Mouse (Mus musculus) c-Kit-negative CD71-positive TER-119-positive erythroid progenitor cells, embryonic 14.5 days (primary cell): ENCODE measurements around the gene Lyrm9.
A peak's percentile ranks its signal among the peaks of the same experiment; 100 is the strongest.

Experiments used
- DNase-seq: peaks from one replicate; pipeline ENCODE4 v3.0.0-alpha.2; 2013; ENCODE audit warnings: low read depth, low spot score

Gene Lyrm9

GRCm38 (mm10) chr11:78814461-78814941 is 11.9 kb upstream of the Lyrm9 start:
- DNase-seq: no peak

DNA sequence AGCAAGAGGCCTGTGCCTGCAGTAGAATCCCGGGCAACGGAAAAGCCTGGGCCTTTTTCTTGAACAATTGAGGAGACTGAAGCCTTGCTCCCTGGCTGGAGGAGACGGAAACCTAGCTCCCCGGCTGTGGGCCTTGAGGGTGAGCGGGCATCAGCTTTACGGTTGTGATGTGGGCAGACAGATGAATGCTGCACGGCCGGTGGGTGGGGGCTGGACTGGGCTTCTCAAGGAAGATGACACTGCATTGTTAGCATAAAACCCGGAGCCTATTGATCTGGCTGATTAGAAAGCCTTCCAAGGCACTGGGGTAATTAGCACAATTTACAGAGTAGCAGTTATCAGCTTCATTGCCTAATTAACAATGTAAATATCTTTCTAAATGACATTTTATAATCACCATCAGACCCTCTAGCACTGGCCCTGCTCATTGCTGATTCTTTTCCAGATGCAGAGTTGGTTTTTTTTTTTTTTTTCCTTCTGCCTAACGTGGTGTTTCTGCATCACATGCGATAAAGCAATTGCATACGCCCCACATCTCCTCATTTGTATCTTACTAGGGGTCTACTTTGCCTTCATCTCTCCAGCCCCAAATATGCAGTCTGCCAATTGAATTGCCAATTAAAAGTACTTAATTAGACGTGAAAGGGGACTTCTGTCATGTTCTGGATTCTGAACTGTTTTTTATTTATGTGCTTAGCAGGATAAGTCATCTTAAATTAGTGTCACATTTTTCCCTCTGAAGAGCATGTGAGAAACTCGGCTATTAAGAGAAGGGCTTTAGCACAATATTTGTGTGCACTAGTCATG is 10.2 kb upstream of the Lyrm9 start:
- no peak for DNase-seq

- no peak for DNase-seq
These were observed 8.9 kb upstream of the Lyrm9 start for GRCm38 (mm10) chr11:78817311-78818022.

DNA sequence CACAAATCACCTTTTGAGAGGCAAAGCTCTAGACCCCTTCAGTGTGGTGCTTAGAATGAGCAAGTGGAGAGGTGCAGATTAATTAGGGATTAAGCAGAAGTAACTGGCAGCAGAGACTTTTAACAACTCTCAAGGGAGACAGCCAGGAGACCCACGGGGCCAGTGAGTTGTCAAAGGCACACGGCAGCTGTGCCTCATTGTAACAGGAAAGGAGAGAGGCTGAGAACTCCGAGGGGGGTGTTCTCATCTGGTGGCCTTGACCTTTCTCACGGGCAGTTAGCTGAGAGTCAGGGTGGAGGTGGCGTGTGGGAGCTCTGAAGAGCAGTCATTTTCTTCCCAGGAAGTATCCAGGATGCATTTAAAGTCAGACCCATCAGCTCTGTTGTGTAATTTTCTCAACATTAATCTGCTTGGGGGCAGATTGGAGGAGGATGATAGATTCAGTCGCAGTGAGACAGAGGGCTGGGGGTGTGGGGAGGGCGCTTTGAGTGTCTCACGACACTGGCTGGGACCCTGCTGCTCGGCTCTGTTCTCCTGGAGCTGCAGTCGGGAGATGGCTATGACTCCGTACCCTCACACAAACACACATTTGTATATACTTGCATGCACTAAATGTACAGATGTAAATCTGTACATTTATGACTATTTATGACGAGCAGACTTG is 5.9 kb upstream of the Lyrm9 start:
- no peak for DNase-seq

DNA sequence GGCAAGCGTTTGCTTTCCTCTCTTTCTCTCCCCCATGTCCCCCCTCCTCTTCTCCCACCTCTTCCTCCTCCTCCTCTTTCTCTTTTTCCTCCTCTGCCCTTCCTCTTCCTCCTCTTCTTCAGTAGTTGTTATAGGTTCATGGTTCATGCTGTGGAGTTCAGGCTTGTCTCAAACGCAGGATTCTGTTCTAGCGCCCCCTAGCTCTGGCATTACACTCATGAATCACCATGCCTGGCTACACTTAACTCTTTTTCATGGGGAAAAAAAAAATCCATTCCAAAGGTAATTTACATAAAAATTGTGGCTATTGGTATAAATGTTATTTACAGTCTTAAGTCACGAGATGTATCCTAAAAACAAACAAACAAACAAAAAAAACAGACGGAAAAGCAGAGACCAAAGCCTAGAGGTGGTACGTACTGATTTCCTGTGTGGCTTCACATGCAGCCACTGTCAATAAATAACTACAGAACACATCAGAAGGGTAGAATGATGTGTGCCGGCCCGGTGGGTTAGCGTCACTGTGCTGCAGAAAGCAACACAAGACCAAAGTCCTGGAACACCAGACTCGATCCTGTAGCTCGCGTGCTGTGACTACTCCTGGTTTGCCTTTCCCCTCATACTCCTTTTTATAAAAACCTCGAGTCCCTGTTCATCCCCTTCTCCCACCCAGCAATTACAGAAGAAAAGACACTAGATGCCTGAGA is 3.4 kb upstream of the Lyrm9 start:
- DNase-seq: no peak

GRCm38 (mm10) chr11:78827546-78827945 is 1.2 kb downstream of the Lyrm9 start:
- DNase-seq: no peak

- DNase-seq: no peak
These were observed 2.0 kb downstream of the Lyrm9 start for GRCm38 (mm10) chr11:78828386-78828785.

DNA sequence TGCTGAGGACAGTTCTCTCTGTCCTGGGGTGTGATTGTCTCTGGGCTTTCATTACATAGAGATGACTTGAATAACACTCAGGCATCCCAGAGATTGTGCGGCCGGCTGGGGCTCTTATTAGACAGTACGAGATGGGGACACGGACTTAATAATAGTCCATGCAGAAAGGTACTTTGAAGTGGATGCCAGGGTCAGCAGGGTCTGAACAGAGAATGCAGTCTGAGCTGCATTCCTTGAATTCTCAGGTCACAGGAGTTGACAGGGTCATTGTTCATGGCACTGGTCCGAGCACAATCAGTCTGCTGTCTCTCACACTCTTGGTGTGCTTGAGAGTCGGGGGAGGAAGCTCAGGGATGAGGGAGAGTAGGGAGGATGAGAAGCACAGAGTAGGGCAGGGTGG is 3.0 kb downstream of the Lyrm9 start:
- no peak for DNase-seq

DNA sequence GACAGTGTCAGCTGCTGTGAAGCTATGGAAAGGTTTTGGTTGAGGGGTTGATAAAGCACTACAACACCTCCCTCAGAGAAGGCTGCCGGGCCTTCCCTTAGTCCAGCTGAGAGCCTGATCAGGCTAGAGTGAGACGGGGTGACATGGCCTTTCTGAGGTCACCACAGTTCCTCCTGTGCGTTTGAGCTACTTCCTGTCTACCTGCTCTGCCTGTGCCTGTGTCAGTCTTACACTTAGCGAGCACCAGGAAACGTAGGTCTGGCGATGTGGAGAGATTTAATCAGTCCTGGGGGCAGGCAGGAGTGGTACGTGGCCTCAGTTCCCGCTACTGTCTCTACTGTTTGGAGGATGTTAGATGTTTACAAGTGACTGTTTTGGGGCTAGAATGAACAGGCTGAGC is 3.8 kb downstream of the Lyrm9 start:
- no peak for DNase-seq

DNA sequence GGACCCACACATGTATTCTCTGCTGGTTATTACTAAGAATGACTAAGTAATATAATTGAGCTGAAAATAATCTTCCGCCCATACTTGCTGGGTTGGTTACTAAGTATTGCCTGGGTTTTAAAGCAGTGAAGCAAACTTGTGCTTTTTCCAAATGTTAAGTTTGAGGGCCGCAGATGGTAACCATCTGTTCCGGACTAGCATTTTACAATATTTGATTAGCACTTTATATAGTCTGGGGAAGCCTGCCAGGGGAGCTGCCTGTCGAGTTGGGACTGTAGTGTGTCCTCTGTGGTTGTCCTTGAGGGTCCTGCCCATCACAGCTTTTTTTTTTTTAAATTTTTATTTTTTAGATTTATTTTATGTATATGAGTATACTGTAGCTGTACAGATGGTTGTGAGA is 5.3 kb downstream of the Lyrm9 start:
- no peak for DNase-seq

DNA sequence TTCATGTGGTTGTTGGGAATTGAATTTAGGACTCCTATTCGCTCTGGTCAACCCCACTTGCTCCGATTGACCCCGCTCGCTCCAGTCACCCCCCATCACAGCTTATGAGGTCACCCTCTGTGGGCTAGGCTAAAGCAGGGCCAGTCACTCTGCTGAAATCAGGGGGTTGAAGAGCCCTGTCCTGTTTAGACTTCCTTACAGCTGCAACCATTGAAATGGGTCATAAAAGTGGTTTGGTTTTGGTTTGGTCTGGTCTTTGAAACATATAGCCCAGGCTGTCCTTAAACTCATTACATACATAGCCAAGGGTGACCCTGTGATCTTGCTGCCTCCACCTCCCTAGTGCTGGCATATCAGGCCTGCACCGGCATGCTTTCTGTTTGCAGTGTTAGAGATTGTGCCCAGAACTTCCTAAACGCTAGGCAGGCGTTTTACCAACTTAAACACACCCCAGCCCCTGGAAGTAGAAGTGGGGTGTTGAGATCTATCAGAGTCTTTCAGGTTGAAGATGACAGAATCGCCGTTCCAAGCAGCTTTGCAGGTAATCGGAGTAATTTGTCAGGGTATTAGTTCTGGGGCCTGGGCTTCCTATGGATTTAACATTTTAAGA is 5.8 kb downstream of the Lyrm9 start:
- peak; percentile 44 for DNase-seq

DNA sequence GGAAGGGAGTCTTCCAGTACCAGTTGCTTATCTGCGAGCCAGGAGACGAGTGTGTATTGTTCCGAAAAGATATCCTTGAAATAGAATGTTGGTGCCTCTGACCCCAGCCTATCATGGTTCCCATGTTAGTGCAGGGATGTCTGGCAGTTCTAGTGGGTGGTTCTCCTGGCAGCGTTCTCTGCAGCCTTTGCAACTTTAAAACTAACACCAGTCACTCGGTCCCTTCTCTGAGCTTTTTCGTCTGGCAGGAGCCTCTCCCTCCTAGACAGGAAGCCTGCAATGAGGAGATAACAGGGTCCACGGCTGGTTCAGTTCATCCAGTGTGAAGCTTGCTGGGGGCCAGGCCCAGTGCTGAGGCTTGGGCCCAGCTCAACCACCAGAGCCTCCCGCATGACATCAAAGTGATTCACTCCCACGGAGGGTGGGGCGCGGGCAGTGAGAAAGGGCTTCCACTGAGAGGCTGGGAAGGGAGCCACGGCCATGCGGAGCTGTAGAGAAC is 6.5 kb downstream of the Lyrm9 start:
- DNase-seq: peak; percentile 71

- DNase-seq: no peak
These were observed 10.1 kb downstream of the Lyrm9 start for GRCm38 (mm10) chr11:78836486-78836885.

DNA sequence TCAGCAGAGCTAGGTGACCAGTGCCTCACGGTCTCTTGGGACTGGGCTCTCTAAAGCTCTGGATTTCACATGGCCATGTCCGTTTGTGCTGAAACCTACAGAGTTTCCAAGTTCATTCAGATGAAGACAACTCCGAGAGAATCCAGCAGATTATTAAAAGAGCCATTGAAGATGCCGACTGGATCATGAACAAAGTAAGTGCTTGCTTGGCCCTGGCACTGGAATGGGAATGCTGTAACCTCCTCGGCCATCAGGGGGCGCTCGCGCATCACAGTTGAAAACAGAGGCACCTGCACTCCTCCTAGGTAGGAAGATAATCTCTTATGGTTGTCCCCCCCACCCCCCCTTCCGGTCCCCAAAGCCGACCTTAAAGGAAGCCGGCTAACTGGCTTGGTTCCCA is 11.6 kb downstream of the Lyrm9 start:
- DNase-seq: peak; percentile 49

DNA sequence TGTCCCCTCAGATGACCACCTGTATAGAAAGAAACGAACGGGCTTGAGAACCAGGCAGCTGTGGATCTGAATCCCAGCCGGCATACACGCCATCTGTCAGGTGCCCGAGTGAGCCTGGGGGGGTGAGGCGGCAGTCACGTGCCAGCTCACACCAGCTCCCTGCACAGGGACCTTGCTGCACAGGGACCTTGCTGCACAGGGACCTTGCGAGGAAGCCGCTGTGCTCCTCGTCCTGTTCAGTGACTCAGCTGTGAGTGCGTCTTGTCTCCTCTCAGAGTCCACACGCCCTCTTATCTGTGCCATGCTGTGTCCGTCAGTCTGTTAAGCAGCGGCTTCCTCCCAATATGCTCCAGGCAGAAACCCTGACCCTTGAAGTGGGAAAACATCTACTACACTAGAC is 13.1 kb downstream of the Lyrm9 start:
- DNase-seq: no peak

- DNase-seq: no peak
These were observed 13.8 kb downstream of the Lyrm9 start for GRCm38 (mm10) chr11:78840141-78840540.

DNA sequence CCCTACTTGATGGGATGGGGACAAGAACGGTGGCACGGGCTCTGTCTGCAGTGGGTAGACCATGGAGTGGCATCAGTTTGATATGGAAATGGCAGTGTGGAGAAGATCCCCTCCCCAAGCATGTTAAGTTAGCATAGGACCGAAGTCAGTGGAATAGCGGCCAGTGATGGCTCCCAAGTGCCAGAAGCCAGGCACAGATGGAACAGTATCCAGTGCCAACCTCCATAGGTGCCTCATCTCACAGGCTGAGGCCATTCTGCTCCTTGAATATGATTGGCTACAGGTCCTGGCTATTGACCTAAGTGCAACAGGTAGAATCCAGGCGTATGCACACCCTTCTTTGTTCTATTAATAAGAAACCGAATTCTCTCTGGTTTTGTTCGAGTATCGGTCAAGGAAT is 15.6 kb downstream of the Lyrm9 start:
- DNase-seq: no peak

- no peak for DNase-seq
These were observed 20.2 kb downstream of the Lyrm9 start for GRCm38 (mm10) chr11:78846620-78847019.

DNA sequence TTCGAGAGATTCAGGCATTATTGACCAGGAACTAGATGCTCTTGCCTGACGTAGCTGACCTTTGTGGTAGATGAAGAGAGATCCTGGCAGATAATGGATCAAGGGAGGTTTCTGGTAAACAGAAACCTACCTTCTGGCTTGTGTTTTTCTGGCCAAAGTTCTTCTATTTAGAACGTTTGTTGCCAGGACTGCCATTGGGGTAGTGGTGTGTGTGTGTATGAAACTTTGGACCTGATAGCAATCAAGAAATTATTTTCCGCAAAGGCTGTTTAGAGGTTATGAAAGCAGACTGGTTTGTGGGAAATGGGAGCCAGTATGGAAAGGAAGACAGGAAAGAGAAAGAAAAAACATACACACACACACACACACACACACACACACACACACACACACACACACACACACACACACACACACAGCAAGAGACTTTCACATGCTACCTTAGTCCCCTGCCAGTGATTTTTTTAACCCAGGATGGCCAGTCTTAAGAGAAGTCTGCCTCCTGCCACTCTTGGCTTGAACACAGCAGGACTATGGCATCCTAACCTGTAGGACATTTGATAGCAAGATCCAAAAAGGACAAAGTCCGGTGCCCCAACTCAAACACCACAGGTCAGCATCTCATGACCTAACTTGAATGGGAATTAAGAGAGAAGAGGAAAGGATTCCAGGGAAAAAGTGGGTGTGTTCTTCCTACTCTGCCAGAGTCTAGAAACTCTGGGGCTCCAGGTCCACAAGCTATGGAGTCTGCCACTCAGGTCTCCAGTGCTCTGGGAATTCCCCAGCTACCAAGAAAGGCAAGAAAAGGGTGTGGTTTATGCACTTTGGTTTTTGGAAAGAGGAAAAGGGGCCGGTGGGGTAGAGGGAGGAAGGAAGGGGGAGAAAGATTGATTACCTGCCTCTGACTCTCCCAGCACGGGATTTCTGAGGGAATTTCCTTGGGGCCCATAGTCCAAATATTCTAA is 21.8 kb downstream of the Lyrm9 start:
- DNase-seq: no peak

GRCm38 (mm10) chr11:78849859-78850258 is 23.5 kb downstream of the Lyrm9 start:
- no peak for DNase-seq
